Mouse (Mus musculus): Measurements from ENCODE around the gene Ddx27. TPM values are rescaled to one million over a fixed set of nuclear protein-coding genes. Genes with fewer than 3 reads are reported as not detected.
A peak's percentile ranks its signal among the peaks of the same experiment; 100 is the strongest.
"Not testable (repeated sequence)": the region's sequence is repeated elsewhere in the genome, so short reads cannot be mapped to it uniquely, and the experiment has no call there.

Gene Ddx27
- polyA plus RNA-seq, 1 experiment from 2014 or later: 68.6 TPM

DNA sequence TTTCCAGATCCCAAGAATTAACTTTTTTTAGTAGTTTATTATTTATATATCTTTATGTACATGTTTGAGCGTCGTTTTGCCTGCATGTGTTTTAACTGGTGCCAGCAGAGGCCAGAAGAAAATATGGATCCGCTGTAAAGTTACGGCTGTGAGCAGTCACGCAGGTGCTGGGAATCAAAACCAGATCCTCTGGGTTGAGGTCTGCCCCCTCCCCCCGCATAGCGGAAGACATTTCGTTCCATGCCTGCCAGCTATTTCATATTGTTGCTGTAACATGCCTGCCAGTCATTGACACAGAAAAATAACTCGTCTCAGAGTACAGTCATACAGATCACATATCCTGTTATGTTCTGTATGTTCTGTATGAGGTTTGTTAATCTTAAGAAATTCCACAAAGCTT, 13.5 kb upstream of the Ddx27 start:
- 76% methylated on average over 9 of the region's 9 CpGs for WGBS
- no peak overlapping the region for H3K27ac ChIP-seq
- no peak for DNase-seq (ENCODE audit: low spot score)

DNA sequence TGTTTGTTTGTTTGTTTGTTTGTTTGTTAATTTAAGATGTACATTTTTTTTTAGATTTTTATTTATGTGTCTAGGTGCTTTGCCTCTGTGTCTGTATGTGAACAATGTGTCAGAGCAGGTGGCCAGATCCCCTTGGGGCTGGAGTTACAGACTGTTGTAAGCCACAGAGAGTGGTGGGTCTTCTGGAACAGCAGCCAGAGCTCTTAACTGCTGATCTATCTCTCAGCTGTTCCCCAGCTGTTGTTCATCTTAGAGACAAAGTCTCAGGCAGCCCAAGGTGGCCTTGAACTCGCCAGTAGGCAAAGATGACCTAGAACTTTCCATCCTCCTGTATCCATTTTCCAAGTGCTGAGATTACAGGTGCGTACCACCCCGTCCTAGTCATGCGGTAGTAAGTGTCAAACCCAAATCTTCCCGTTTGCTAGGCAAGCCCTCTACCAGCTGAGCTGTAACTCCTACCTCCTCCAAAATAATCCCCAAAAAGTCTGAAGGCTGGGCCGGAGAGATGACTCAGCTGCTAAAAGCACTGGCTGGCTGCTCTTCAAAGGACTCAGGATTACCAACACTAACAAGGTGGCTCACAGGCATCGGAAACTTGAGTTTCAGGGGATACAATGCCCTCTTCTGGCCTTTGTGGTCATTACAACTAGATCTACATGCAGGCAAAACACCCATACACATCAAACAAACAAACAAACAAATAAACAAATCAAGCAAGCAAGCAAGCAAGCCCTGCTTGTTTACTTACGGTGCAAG, 10.7 kb upstream of the Ddx27 start:
- no peaks in the 10 kb centered on the region for H3K9me3 ChIP-seq (replicated peaks)
- no peak overlapping the region for H3K4me3 ChIP-seq
- no peaks in the 10 kb centered on the region for H3K27me3 ChIP-seq (ENCODE audit: low read depth, poor library complexity, severe bottlenecking)
- H3K4me1 ChIP-seq: 0 out of 2 replicates have a peak, but pooled peaks cover 2% of the 10 kb centered on the region
- no peak overlapping the region for H3K27ac ChIP-seq
- DNase-seq (ENCODE audit: low spot score): peak; percentile 60
- 47% methylated on average over 8 of the region's 8 CpGs for WGBS
- H3K36me3 ChIP-seq: no peaks in the 10 kb centered on the region

More for the DNA sequence above, 13.5 kb upstream of the Ddx27 start:
- Histone ChIP-seq H3K4me1 (peaks cover 6% of the 10 kb centered on the region; the same call in 1 of the 2 replicates), H3K36me3 (no peaks in the 10 kb centered on the region), H3K4me3 (no peak overlapping the region), H3K27me3 (ENCODE audit: low read depth, poor library complexity, severe bottlenecking) (no peaks in the 10 kb centered on the region), H3K9me3 (replicated peaks) (no peaks in the 10 kb centered on the region)

DNA sequence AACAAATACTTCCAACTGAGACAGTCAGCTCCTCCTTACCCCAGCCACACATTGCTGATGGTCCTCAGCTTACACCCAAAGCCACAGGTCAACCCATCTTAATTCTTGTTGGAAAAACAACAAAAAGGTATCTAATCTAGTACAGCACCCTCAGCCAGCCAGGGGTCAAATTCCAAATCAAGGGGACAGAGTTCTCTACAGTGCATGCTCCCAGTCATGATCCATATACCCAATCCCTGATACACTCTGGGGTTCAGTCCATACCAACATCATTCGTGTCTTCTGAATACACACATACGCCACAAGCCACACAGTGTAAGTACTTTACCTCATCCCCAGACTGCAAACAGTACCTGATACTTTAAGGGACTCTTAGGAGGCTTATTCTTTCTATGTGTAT, 8.6 kb upstream of the Ddx27 start:
- Histone ChIP-seq H3K4me3 (no peak overlapping the region), H3K9me3 (replicated peaks) (no peaks in the 10 kb centered on the region), H3K4me1 (no peaks in the 10 kb centered on the region), H3K36me3 (no peaks in the 10 kb centered on the region), H3K27me3 (ENCODE audit: low read depth, poor library complexity, severe bottlenecking) (no peaks in the 10 kb centered on the region), H3K27ac (no peak overlapping the region)
- WGBS: 92% methylated on average over 2 of the region's 2 CpGs
- no peak for DNase-seq (ENCODE audit: low spot score)

DNA sequence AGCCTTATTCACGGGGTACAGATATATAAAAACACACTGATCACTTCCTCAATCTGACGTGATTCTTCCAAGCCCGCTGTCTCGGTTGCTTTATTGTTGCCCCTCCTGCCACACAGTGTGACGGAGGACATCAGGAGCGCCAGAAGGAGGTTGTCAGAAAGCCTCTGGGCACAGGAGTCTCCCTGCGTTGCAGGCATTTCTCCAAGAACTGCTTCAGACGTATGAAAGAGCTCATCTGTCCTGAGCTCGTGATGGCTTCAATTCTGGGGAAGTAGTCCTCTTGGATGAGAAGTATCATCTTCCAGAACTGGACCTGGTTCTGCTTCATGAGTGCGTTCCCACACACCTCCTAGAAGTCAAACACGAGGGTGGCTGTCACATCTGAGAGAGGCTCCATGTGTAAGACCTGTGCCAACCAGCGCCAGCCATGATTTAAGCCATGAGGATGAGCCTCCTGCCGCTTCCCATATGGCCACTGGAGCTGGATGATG, 7.9 kb upstream of the Ddx27 start:
- Histone ChIP-seq H3K27me3 (ENCODE audit: low read depth, poor library complexity, severe bottlenecking) (no peaks in the 10 kb centered on the region), H3K4me3 (no peak overlapping the region), H3K9me3 (replicated peaks) (no peaks in the 10 kb centered on the region), H3K36me3 (no peaks in the 10 kb centered on the region), H3K27ac (no peak overlapping the region), H3K4me1 (no peaks in the 10 kb centered on the region)
- 79% methylated on average over 13 of the region's 13 CpGs for WGBS
- no peak for DNase-seq (ENCODE audit: low spot score)

DNA sequence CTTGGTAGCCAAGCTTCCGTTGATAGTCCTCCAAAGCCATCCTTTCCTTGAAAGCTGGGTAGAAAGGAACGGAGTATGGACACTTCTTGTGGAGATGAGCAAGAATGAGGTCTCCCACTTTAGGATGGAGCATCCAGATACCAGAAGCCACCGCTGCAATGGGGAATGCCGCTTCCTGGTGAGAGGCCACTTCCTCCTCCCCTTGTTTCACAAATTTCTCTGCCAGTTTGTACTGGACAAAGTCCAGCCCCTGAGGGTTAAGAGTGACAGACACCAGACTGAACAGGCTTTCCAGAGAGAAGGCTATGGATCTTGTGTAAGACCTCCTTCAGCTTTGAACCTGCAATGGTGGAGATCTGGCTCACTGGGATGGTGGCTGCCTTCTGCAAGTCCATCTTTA, 7.4 kb upstream of the Ddx27 start:
- H3K9me3 ChIP-seq (replicated peaks); H3K27ac ChIP-seq; H3K27me3 ChIP-seq (ENCODE audit: low read depth, poor library complexity, severe bottlenecking); H3K4me1 ChIP-seq; DNase-seq (ENCODE audit: low spot score); H3K36me3 ChIP-seq; H3K4me3 ChIP-seq: not testable (repeated sequence)
- WGBS: 88% methylated on average over 4 of the region's 4 CpGs

DNA sequence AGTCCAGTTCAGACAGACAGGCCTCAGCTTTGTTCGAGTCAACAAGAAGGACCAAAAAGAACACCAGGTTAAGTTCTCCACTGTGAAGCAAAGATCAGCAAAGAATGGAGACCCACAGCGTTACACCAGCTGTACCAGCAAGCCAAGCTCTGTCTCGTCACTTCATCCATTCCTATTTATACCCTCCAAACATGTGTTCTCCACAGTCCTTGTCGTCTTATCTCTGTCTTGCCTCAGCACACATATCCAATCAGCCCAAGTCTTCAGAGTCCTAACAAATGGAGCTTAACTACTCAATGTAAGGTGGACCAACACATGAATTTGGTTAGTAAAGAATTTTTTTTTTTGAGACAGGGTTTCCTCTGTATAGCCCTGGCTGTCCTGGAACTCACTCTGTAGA, 5.5 kb upstream of the Ddx27 start:
- Histone ChIP-seq H3K36me3 (no peaks in the 10 kb centered on the region), H3K27ac (no peak overlapping the region), H3K4me3 (no peak overlapping the region), H3K9me3 (replicated peaks) (no peaks in the 10 kb centered on the region), H3K27me3 (ENCODE audit: low read depth, poor library complexity, severe bottlenecking) (no peaks in the 10 kb centered on the region), H3K4me1 (no peaks in the 10 kb centered on the region)
- DNase-seq (ENCODE audit: low spot score): no peak
- 82% methylated on average over 4 of the region's 4 CpGs for WGBS

DNA sequence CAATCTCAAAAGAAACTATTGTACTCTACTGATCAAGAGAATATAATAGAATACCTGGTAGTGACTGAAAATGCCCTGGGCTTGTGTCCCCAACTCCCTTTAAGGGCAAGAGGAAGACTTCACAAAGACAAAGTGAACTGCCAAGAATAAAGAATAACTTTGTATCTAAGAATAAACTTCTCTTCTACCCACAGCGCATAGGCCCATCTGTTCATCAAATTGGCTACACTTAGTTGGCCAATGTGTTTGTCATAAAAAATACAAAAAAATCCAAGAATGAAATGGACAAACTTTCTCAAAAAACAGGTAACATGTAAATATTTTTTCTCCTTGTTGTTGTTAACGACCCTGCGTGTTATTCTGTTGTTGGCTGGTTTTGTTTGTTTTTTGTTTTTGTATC, 4.4 kb upstream of the Ddx27 start:
- WGBS: 89% methylated on average over 3 of the region's 3 CpGs

DNA sequence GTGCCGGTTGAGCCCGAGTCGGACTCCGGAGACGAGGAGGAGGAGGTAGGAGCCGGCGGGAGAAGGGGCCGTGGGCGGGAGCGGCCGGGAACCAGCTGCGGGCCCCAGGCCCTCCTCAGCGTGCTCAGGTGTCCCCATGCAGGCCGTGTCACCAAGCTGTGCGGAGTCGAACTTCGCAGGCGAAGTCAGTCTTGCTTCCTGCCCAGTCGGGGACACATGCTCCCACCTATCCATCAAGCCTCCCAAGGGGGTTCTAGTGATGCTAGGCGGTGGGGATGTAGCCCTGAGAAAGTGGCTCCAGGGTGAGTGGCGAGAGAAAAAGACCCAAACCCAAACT, 357 bp downstream of the Ddx27 start:
- H3K9me3 ChIP-seq (replicated peaks): no peaks in the 10 kb centered on the region
- H3K4me3 ChIP-seq: peak overlapping the region; percentile 79
- H3K27me3 ChIP-seq (ENCODE audit: low read depth, poor library complexity, severe bottlenecking): no peaks in the 10 kb centered on the region
- H3K27ac ChIP-seq: peak overlapping the region; percentile 86
- no peak for DNase-seq (ENCODE audit: low spot score)
- peaks cover 20% of the 10 kb centered on the region for H3K4me1 ChIP-seq
- peaks cover 40% of the 10 kb centered on the region for H3K36me3 ChIP-seq
- WGBS: under 1% methylated on average over 21 of the region's 21 CpGs

More for the DNA sequence above, 4.4 kb upstream of the Ddx27 start:
- DNase-seq (ENCODE audit: low spot score): no peak
- Histone ChIP-seq H3K4me1 (peaks cover 3% of the 10 kb centered on the region; the same call in 1 of the 2 replicates), H3K27me3 (ENCODE audit: low read depth, poor library complexity, severe bottlenecking) (no peaks in the 10 kb centered on the region), H3K36me3 (no peaks in the 10 kb centered on the region), H3K27ac (no peak overlapping the region), H3K4me3 (no peak overlapping the region), H3K9me3 (replicated peaks) (no peaks in the 10 kb centered on the region)

DNA sequence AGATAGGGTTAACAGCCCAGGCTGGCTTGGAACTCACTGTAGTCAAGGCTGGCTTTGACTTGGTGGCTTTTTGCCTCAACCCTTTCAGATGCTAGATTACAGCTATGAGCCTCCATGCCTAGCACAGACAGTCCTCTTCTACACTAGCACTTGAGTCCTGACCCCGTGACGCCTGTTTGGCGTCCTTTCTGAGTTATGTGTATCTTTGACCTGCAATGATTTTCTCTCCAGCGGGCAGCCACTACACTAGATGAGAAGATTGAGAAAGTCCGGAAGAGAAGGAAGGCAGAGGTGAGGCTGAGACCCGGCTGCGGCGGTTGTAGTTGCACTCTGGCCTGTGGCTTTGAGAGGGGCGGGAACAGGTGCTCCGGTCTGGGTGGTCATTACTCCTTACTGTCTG, 4.4 kb downstream of the Ddx27 start:
- Histone ChIP-seq H3K36me3 (peaks cover 78% of the 10 kb centered on the region), H3K9me3 (replicated peaks) (no peaks in the 10 kb centered on the region), H3K4me1 (peaks cover 20% of the 10 kb centered on the region), H3K27me3 (ENCODE audit: low read depth, poor library complexity, severe bottlenecking) (no peaks in the 10 kb centered on the region), H3K27ac (no peak overlapping the region), H3K4me3 (no peak overlapping the region)
- no peak for DNase-seq (ENCODE audit: low spot score)
- 92% methylated on average over 10 of the region's 10 CpGs for WGBS

DNA sequence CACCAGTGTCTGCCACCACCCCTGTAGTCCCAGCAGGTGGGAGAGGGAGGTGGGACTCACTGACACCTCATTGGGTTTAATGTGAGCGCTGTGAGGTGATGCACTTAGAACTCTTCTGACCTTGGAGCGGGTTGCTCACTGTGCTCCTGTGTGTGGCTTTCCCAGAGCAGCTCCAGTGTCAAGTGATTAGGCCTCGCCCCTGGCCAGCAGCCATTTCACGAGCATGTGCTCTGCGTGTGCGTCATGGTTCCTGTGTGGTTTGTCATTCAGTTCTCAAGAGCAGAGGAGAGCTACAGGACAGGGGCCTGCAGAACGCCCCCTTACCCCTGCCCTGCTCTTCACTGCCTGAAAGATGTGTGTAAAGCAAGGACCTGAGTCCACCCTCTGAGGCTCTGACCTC, 13.6 kb downstream of the Ddx27 start:
- Histone ChIP-seq H3K4me3 (no peak overlapping the region), H3K36me3 (peaks cover 98% of the 10 kb centered on the region), H3K9me3 (replicated peaks) (no peaks in the 10 kb centered on the region), H3K4me1 (no peaks in the 10 kb centered on the region), H3K27me3 (ENCODE audit: low read depth, poor library complexity, severe bottlenecking) (no peaks in the 10 kb centered on the region), H3K27ac (no peak overlapping the region)
- WGBS: 93% methylated on average over 7 of the region's 7 CpGs
- DNase-seq (ENCODE audit: low spot score): no peak

DNA sequence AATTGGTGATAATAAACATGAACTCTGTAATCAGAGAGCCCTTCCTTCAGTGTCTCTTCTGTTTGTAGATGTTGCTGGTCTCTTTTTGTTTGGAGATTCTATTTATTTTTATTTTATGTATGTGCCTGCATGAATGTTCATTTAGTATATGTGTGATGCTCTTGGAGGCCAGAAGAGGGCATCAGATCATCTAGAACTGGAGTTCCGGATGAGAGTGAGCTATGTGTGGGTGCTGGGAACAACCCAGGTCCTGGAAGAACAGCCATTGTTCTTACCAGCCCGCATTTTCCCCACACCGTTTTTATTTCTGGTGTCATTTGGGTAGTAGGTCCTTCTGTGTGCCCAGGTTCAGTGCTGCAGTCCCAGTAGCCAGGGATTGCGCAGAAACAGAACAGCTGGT, 15.5 kb downstream of the Ddx27 start:
- WGBS: 92% methylated on average over 4 of the region's 4 CpGs
- Histone ChIP-seq H3K36me3 (peaks cover 99% of the 10 kb centered on the region), H3K27me3 (ENCODE audit: low read depth, poor library complexity, severe bottlenecking) (no peaks in the 10 kb centered on the region), H3K4me1 (no peaks in the 10 kb centered on the region), H3K4me3 (no peak overlapping the region), H3K9me3 (replicated peaks) (no peaks in the 10 kb centered on the region), H3K27ac (no peak overlapping the region)
- no peak for DNase-seq (ENCODE audit: low spot score)

DNA sequence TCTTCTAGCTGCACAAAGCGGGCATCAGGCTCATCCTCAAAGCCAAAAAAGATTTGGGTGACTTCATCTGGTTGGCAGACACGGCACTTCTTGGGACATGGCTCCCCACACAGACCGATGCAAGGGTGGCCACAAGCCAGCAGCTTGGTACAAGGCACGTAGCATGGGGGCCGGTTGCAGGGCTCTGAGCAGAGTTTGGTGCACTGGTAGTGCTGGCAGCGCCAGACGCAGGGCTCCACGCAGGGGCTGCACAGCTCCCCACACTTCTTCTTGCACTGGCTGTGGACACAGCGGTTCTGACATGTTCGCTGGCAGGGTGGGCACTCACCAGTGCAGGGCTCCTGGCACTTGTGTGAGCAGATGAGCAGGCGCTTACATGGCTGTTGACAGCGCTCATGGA, 22.7 kb downstream of the Ddx27 start:
- H3K27me3 ChIP-seq (ENCODE audit: low read depth, poor library complexity, severe bottlenecking): no peaks in the 10 kb centered on the region
- H3K9me3 ChIP-seq (replicated peaks): no peaks in the 10 kb centered on the region
- WGBS: 95% methylated on average over 12 of the region's 12 CpGs
- H3K4me3 ChIP-seq: no peak overlapping the region
- no peaks in the 10 kb centered on the region for H3K4me1 ChIP-seq
- no peak overlapping the region for H3K27ac ChIP-seq
- no peak for DNase-seq (ENCODE audit: low spot score)
- H3K36me3 ChIP-seq: peaks cover 99% of the 10 kb centered on the region

DNA sequence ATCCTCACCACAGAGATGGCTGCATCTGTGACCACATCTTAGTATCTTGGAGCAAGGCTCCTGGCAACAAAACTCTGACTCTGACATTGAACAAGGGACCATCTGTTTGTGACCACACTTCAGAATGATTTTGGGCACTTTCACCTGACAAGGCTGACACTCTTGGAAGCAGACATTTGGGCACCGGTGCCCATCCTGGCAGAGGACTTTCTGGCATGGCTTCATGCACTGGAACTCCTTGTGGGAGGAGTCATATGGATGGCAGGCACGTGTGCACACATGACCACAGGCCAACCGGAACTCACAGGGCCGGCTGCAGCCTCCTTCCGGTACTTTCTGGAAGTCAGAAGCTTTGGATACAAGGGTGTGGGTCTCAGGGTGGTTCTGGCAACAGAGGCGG, 23.3 kb downstream of the Ddx27 start:
- Histone ChIP-seq H3K36me3 (peaks cover 100% of the 10 kb centered on the region), H3K9me3 (replicated peaks) (no peaks in the 10 kb centered on the region), H3K4me1 (no peaks in the 10 kb centered on the region), H3K27me3 (ENCODE audit: low read depth, poor library complexity, severe bottlenecking) (no peaks in the 10 kb centered on the region), H3K27ac (no peak overlapping the region), H3K4me3 (no peak overlapping the region)
- DNase-seq (ENCODE audit: low spot score): no peak
- WGBS: 89% methylated on average over 6 of the region's 6 CpGs

DNA sequence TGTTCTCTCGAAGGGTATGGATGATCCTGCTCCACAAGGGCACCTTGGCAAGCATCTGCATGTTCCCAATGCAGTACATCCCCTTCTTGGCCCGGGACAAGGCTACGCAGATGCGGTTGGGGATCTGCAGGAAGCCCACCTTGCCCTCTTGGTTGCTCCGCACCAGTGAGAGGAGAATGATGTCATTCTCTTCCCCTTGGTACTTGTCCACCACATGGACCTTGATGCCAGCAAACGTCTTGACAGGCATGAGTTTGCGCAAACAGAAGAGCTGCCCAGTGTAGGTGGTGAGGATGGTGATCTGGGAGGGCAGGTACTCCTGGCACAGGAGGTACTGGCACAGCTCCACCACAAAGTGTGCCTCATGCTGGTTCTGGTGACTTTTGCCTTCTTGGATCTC, 23.7 kb downstream of the Ddx27 start:
- WGBS: 95% methylated on average over 7 of the region's 7 CpGs
- peaks cover 100% of the 10 kb centered on the region for H3K36me3 ChIP-seq
- H3K4me1 ChIP-seq: no peaks in the 10 kb centered on the region
- H3K27me3 ChIP-seq (ENCODE audit: low read depth, poor library complexity, severe bottlenecking): no peaks in the 10 kb centered on the region
- DNase-seq (ENCODE audit: low spot score): no peak
- H3K4me3 ChIP-seq: no peak overlapping the region
- H3K9me3 ChIP-seq (replicated peaks): no peaks in the 10 kb centered on the region
- H3K27ac ChIP-seq: no peak overlapping the region
